Mouse (Mus musculus) MN1 (cell line): ENCODE data around the gene C2.
"Not testable (repeated sequence)": the region's sequence is repeated elsewhere in the genome, so short reads cannot be mapped to it uniquely, and the experiment has no call there.

ENCODE experiments used
- DNase-seq: peaks from one replicate; pipeline ENCODE4 v3.0.0-alpha.2; 2016; ENCODE audit warnings: low spot score

The C2 gene

GRCm38 (mm10) chr17:34836155-34836855, 61.8 kb downstream of the C2 start:
- DNase-seq: no peak

GRCm38 (mm10) chr17:34830776-34831175, 67.3 kb downstream of the C2 start:
- not testable (repeated sequence) for DNase-seq

GRCm38 (mm10) chr17:34814818-34815370, 83.2 kb downstream of the C2 start:
- DNase-seq: no peak

- DNase-seq: not testable (repeated sequence)
These were observed 84.3 kb downstream of the C2 start for GRCm38 (mm10) chr17:34813747-34814146.
